In the genomic region with DNA sequence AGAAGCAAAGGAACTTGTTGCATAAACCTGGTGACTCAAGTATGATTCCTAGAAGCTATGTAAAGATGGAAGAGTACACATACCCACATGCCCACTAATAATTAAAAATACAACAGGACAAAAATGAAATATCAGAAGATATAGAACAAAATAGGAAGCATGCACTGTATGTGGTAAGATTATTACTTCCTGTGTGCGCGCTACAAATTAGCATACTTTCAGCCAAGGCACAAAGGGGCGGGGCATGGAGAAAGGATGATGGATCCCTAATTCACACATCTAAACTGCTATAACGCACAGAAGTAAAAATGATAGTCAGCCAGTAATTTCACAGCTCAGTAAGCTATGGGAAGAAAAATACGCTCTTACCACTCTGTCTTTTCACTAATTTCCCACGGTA, we compare ENCODE assay signal across 11 mouse cellular contexts.
"Had no signal": no experiment of that assay in that cellular context is flagged by ENCODE, and none has a peak within 500 bp of the region (broad histone marks: within the 10 kb centered on the region; RNA-seq: fewer than 3 reads in every experiment).

No protein-coding gene starts in this region.

- ATAC-seq: liver, postnatal 0 days; lung, postnatal 0 days; midbrain, embryonic 13.5 days; midbrain, embryonic 15.5 days had no signal

- DNase-seq: liver, postnatal 0 days; lung, adult 2 months; lung, postnatal 14 days; lung, postnatal 36 days; right cerebral cortex, postnatal 14 days; thymus, adult 2 months; thymus, postnatal 14 days; thymus, postnatal 4 days had no signal
